8 mouse cellular contexts compared by ENCODE assay signal in genomic region chr14:24004471-24005271, GRCm38 (mm10). TPM values are rescaled to one million over a fixed set of nuclear protein-coding genes. Genes with fewer than 3 reads are reported as not detected.
DNase-seq lines count a peak whose midpoint lies in the region; ATAC-seq lines count a peak whose summit lies in the region.

No protein-coding gene starts in this region.

- DNase-seq in ES-CJ7 (ENCODE audit: low read depth, low spot score) (peak; percentile 42), MN1 (ENCODE audit: low spot score) (no peak)
- peak; percentile 74 for DNase-seq in adrenal gland, postnatal 14 days
- peak; percentile 74 for DNase-seq in forebrain, embryonic 11.5 days (ENCODE audit: low spot score)
- peak; percentile 64 for DNase-seq in hindbrain, embryonic 10.5 days (ENCODE audit: low spot score)
- peak; percentile 56 for DNase-seq in layer of hippocampus, adult 9-11 months
- DNase-seq in mesoderm, embryonic 11.5 days (ENCODE audit: low read depth, low spot score): peak; percentile 57
- DNase-seq in right cerebral cortex, postnatal 4 days: peak; percentile 68

- peak overlapping the region; percentile 79 for H3K4me3 ChIP-seq in forebrain, embryonic 11.5 days (ENCODE audit: low read depth, low read length)
- H3K4me3 ChIP-seq in hindbrain, embryonic 10.5 days: peak overlapping the region; percentile 66

- no peaks in the 10 kb centered on the region for H3K9me3 ChIP-seq in forebrain, embryonic 11.5 days (ENCODE audit: control insufficient read depth, low read length)
- H3K9me3 ChIP-seq in hindbrain, embryonic 10.5 days: no peaks in the 10 kb centered on the region

- H3K4me2 ChIP-seq in forebrain, embryonic 11.5 days (ENCODE audit: low read depth, low read length, severe bottlenecking): peak overlapping the region; percentile 96

- H3K9ac ChIP-seq in forebrain, embryonic 11.5 days (ENCODE audit: low read length): peak overlapping the region; percentile 67

- under 1% methylated on average over 78 of the region's 82 CpGs for WGBS in forebrain, embryonic 11.5 days
- under 1% methylated on average over 82 of the region's 82 CpGs for WGBS in hindbrain, embryonic 10.5 days

- H3K27ac ChIP-seq in forebrain, embryonic 11.5 days (ENCODE audit: low read depth, low read length): no peak overlapping the region
- H3K27ac ChIP-seq in hindbrain, embryonic 10.5 days: peak overlapping the region; percentile 84

- H3K4me1 ChIP-seq in forebrain, embryonic 11.5 days (replicated peaks; ENCODE audit: control insufficient read depth, insufficient read depth, low read length): peaks cover 3% of the 10 kb centered on the region; the same call in 1 of the 2 replicates
- peaks cover 15% of the 10 kb centered on the region for H3K4me1 ChIP-seq in hindbrain, embryonic 10.5 days (replicated peaks)

- H3K27me3 ChIP-seq in forebrain, embryonic 11.5 days (ENCODE audit: control insufficient read depth, insufficient read depth, low read length): peaks cover 41% of the 10 kb centered on the region
- H3K27me3 ChIP-seq in hindbrain, embryonic 10.5 days (ENCODE audit: insufficient read depth, poor library complexity, severe bottlenecking): peaks cover 77% of the 10 kb centered on the region

- H3K36me3 ChIP-seq in forebrain, embryonic 11.5 days (ENCODE audit: control insufficient read depth, insufficient read depth, low read length): no peaks in the 10 kb centered on the region
- H3K36me3 ChIP-seq in hindbrain, embryonic 10.5 days: no peaks in the 10 kb centered on the region

- peak; percentile 72 for ATAC-seq in forebrain, embryonic 11.5 days (replicated peaks; ENCODE audit: low FRiP score)

RNA-seq across cellular contexts. Expression of gene Kcnma1, which starts 9.6 kb away (rescaled TPM):
- 43.9 and 45.2 TPM in 2 replicates for total RNA-seq in adrenal gland, postnatal 14 days (2021)
- polyA plus RNA-seq in forebrain, embryonic 11.5 days (2014; fragmentation: Nextera tagmentation; extraction: Ambion mirVana): 0.45 and 1.1 TPM in 2 replicates
- polyA plus RNA-seq in hindbrain, embryonic 10.5 days (2016; fragmentation: Nextera tagmentation; extraction: Ambion mirVana): 0.68 and 1.1 TPM in 2 replicates
